Mouse (Mus musculus) embryonic fibroblast, embryonic 13.5 days (primary cell): ENCODE measurements at regions not wholly inside any gene's neighbourhood (a gene's known extent, or its start where the extent isn't known, plus 50 kb on each side); places are given as distances from the start of the nearest gene placed in this dataset.

Source experiments
- CTCF ChIP-seq: IDR thresholded peaks from 2 replicates; pipeline ENCODE4 v1.5.1; 2011; ENCODE audit warnings: mild to moderate bottlenecking, control low read depth, low read length, moderate library complexity, borderline replicate concordance; ENCODE audit not compliant: insufficient read depth
- POLR2A ChIP-seq: IDR thresholded peaks from 2 replicates; pipeline ENCODE4 v1.6.1; 2011; ENCODE audit warnings: low read depth, mild to moderate bottlenecking, control low read depth, low read length, moderate library complexity

GRCm38 (mm10) chr13:25362627-25362967 lies 92.3 kb upstream of the Nrsn1 start:
- TF ChIP-seq POLR2A (no peak), CTCF (no peak)
